Mouse (Mus musculus) lung, embryonic 16.5 days (tissue): ENCODE measurements at regions not wholly inside any gene's neighbourhood (a gene's known extent, or its start where the extent isn't known, plus 50 kb on each side); places are given as distances from the start of the nearest gene placed in this dataset.

Experiments used
- ATAC-seq: fragments of 200-750 bp; cut with Nextera tagmentation; 2 replicates; pipeline ENCODE4 v1.8.0; 2017; ENCODE audit warnings: low read depth, mild to moderate bottlenecking, moderate library complexity
- H3K27ac ChIP-seq: fragments of 300-500 bp; sonication (generic); 2 replicates; pipeline ENCODE4 v1.5.1; 2014; ENCODE audit warnings: mild to moderate bottlenecking, control low read depth, low read length
- H3K27me3 ChIP-seq: fragments of 300-500 bp; sonication (generic); 2 replicates; pipeline ENCODE4 v1.6.1; 2014; ENCODE audit warnings: low read depth, low read length, mixed read lengths; ENCODE audit not compliant: control insufficient read depth, insufficient read depth
- H3K36me3 ChIP-seq: fragments of 300-500 bp; sonication (generic); 2 replicates; pipeline ENCODE4 v1.6.1; 2014; ENCODE audit warnings: low read length; ENCODE audit not compliant: control insufficient read depth, insufficient read depth
- H3K4me1 ChIP-seq: fragments of 300-500 bp; sonication (generic); replicated peaks from 2 replicates; pipeline ENCODE4 v1.6.1; 2014; ENCODE audit warnings: low read length, mixed read lengths; ENCODE audit not compliant: control insufficient read depth, insufficient read depth
- H3K4me2 ChIP-seq: fragments of 300-500 bp; sonication (generic); 2 replicates; pipeline ENCODE4 v1.6.1; 2014; ENCODE audit warnings: low read depth, low read length, control low read depth
- H3K4me3 ChIP-seq: fragments of 300-500 bp; sonication (generic); 2 replicates; pipeline ENCODE4 v1.5.1; 2014; ENCODE audit warnings: mild to moderate bottlenecking, low read length, control low read depth
- H3K9ac ChIP-seq: fragments of 300-500 bp; sonication (generic); 2 replicates; pipeline ENCODE4 v1.6.1; 2014; ENCODE audit warnings: low read length, control low read depth
- H3K9me3 ChIP-seq: fragments of 300-500 bp; sonication (generic); 2 replicates; pipeline ENCODE4 v1.6.1; 2016; ENCODE audit warnings: low read length; ENCODE audit not compliant: control insufficient read depth
- WGBS: fragments of 180-500 bp; shearing (Covaris S2); extraction: QIAGEN DNeasy Blood & Tissue Kit; methylation state at CpG from one replicate; pipeline ENCODE4 v1.1.7; 2014; 5-methylcytosine and 5-hydroxymethylcytosine counted together

- no peaks in the 10 kb centered on the region for H3K9me3 ChIP-seq
- H3K4me3 ChIP-seq: no peak overlapping the region
- H3K27me3 ChIP-seq: no peaks in the 10 kb centered on the region
- no peaks in the 10 kb centered on the region for H3K36me3 ChIP-seq
- no peak for ATAC-seq
- no peak overlapping the region for H3K27ac ChIP-seq
- no peak overlapping the region for H3K4me2 ChIP-seq
- H3K9ac ChIP-seq: no peak overlapping the region
- no peaks in the 10 kb centered on the region for H3K4me1 ChIP-seq
- 74% methylated on average over 14 of the region's 14 CpGs for WGBS
Measured at GRCm38 (mm10) chr10:116697628-116698316, 116.5 kb upstream of the Cnot2 start.

GRCm38 (mm10) chr10:116693816-116694215, 112.5 kb upstream of the Cnot2 start:
- Histone ChIP-seq H3K27me3 (no peaks in the 10 kb centered on the region), H3K4me2 (no peak overlapping the region), H3K4me3 (no peak overlapping the region), H3K9ac (no peak overlapping the region), H3K27ac (no peak overlapping the region), H3K36me3 (no peaks in the 10 kb centered on the region), H3K9me3 (no peaks in the 10 kb centered on the region), H3K4me1 (no peaks in the 10 kb centered on the region)
- no peak for ATAC-seq
- 72% methylated on average over 3 of the region's 3 CpGs for WGBS

GRCm38 (mm10) chr10:116686741-116687140, 105.4 kb upstream of the Cnot2 start:
- no peak overlapping the region for H3K4me2 ChIP-seq
- H3K9ac ChIP-seq: no peak overlapping the region
- H3K27ac ChIP-seq: no peak overlapping the region
- H3K9me3 ChIP-seq: no peaks in the 10 kb centered on the region
- H3K36me3 ChIP-seq: no peaks in the 10 kb centered on the region
- no peaks in the 10 kb centered on the region for H3K4me1 ChIP-seq
- no peak for ATAC-seq
- no peak overlapping the region for H3K4me3 ChIP-seq
- WGBS: 89% methylated on average over 11 of the region's 11 CpGs
- no peaks in the 10 kb centered on the region for H3K27me3 ChIP-seq

GRCm38 (mm10) chr10:116683374-116683773, 102.1 kb upstream of the Cnot2 start:
- no peaks in the 10 kb centered on the region for H3K4me1 ChIP-seq
- 76% methylated on average over 9 of the region's 9 CpGs for WGBS
- H3K27me3 ChIP-seq: no peaks in the 10 kb centered on the region
- no peaks in the 10 kb centered on the region for H3K9me3 ChIP-seq
- no peaks in the 10 kb centered on the region for H3K36me3 ChIP-seq
- ATAC-seq: no peak
- no peak overlapping the region for H3K9ac ChIP-seq
- H3K27ac ChIP-seq: no peak overlapping the region
- H3K4me3 ChIP-seq: no peak overlapping the region
- H3K4me2 ChIP-seq: no peak overlapping the region

GRCm38 (mm10) chr10:116678950-116679735, 97.8 kb upstream of the Cnot2 start:
- no peaks in the 10 kb centered on the region for H3K4me1 ChIP-seq
- no peak for ATAC-seq
- H3K36me3 ChIP-seq: no peaks in the 10 kb centered on the region
- no peak overlapping the region for H3K9ac ChIP-seq
- H3K27ac ChIP-seq: no peak overlapping the region
- no peaks in the 10 kb centered on the region for H3K9me3 ChIP-seq
- no peaks in the 10 kb centered on the region for H3K27me3 ChIP-seq
- H3K4me2 ChIP-seq: no peak overlapping the region
- 68% methylated on average over 10 of the region's 10 CpGs for WGBS
- H3K4me3 ChIP-seq: no peak overlapping the region

- H3K27me3 ChIP-seq: no peaks in the 10 kb centered on the region
- no peak overlapping the region for H3K27ac ChIP-seq
- no peaks in the 10 kb centered on the region for H3K9me3 ChIP-seq
- H3K4me1 ChIP-seq: no peaks in the 10 kb centered on the region
- H3K36me3 ChIP-seq: no peaks in the 10 kb centered on the region
- H3K9ac ChIP-seq: no peak overlapping the region
- ATAC-seq: no peak
- 39% methylated on average over 4 of the region's 4 CpGs for WGBS
- H3K4me2 ChIP-seq: no peak overlapping the region
- no peak overlapping the region for H3K4me3 ChIP-seq
Measured at GRCm38 (mm10) chr10:116677949-116678348, 96.6 kb upstream of the Cnot2 start.

GRCm38 (mm10) chr10:116675171-116675570, 93.9 kb upstream of the Cnot2 start:
- no peak overlapping the region for H3K4me2 ChIP-seq
- H3K4me3 ChIP-seq: no peak overlapping the region
- no peaks in the 10 kb centered on the region for H3K4me1 ChIP-seq
- H3K9me3 ChIP-seq: no peaks in the 10 kb centered on the region
- H3K9ac ChIP-seq: no peak overlapping the region
- ATAC-seq: no peak
- H3K27me3 ChIP-seq: no peaks in the 10 kb centered on the region
- no peaks in the 10 kb centered on the region for H3K36me3 ChIP-seq
- 71% methylated on average over 7 of the region's 7 CpGs for WGBS
- H3K27ac ChIP-seq: no peak overlapping the region

- Histone ChIP-seq H3K4me3 (no peak overlapping the region), H3K27ac (no peak overlapping the region), H3K9ac (no peak overlapping the region), H3K36me3 (no peaks in the 10 kb centered on the region), H3K9me3 (no peaks in the 10 kb centered on the region), H3K4me2 (no peak overlapping the region), H3K27me3 (no peaks in the 10 kb centered on the region), H3K4me1 (no peaks in the 10 kb centered on the region)
- no peak for ATAC-seq
- 57% methylated on average over 2 of the region's 2 CpGs for WGBS
Measured at GRCm38 (mm10) chr10:116674348-116674747, 93.0 kb upstream of the Cnot2 start.

- WGBS: 91% methylated on average over 6 of the region's 6 CpGs
- no peak overlapping the region for H3K4me2 ChIP-seq
- H3K9ac ChIP-seq: no peak overlapping the region
- no peaks in the 10 kb centered on the region for H3K4me1 ChIP-seq
- H3K27ac ChIP-seq: no peak overlapping the region
- no peaks in the 10 kb centered on the region for H3K27me3 ChIP-seq
- ATAC-seq: no peak
- no peaks in the 10 kb centered on the region for H3K9me3 ChIP-seq
- H3K4me3 ChIP-seq: no peak overlapping the region
- H3K36me3 ChIP-seq: no peaks in the 10 kb centered on the region
Measured at GRCm38 (mm10) chr10:116658162-116658962, 77.1 kb upstream of the Cnot2 start.
